In the genomic region with DNA sequence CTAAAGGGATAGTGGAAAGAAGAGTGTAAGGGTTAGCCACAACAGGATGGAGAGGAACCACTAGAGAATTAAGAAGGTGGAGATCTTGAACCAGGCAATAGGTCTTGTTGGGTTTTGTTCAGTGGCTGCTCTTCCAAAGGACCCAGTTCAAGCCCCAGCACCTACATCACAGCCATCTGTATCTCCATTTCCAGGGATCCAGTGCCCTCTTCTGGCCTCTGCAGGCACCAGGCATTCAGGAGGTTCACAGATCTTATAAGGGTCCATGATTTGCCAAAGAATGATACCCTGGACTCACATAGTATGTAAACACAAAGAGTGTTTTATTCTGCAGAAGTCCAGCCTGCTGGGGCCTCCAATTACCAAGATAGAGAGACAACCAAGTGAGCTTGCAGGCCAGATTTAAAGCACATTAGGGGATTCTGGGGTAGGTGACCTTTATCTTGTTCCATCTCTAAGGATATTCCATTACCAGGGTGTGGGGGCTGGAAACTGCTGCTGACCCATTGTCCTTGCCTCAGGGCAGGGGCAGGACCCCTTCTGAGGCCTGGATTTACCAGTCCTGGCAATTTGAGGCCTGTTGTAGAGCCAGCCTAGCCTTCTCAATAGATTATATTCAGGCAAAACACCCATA, we compare ENCODE assay signal across 14 mouse cellular contexts. TPM values are rescaled to one million over a fixed set of nuclear protein-coding genes. Genes with fewer than 3 reads are reported as not detected.
DNase-seq lines count a peak whose midpoint lies in the region; ATAC-seq and TF ChIP-seq lines count a peak whose summit lies in the region.
"Had no signal": no experiment of that assay in that cellular context is flagged by ENCODE, and none has a peak within 500 bp of the region (broad histone marks: within the 10 kb centered on the region; RNA-seq: fewer than 3 reads in every experiment).

No protein-coding gene starts in this region.

- peak; percentile 5 for DNase-seq in retina, postnatal 1 day
- DNase-seq in retina, embryonic 14.5 days (ENCODE audit: low spot score) = no peak
- no peak for DNase-seq in ES-E14 (ENCODE audit: low read depth, low spot score)
- no peak for DNase-seq in Muller cell, postnatal 12 days (ENCODE audit: inconsistent ontology term)
- DNase-seq in urinary bladder, postnatal 25 days (ENCODE audit: low spot score) = no peak
- DNase-seq: right cerebral cortex, postnatal 4 days had no signal

- H3K4me1 ChIP-seq in intestine, postnatal 0 days (replicated peaks; ENCODE audit: control insufficient read depth, insufficient read depth, low read length) = no peaks in the 10 kb centered on the region
- H3K4me1 ChIP-seq in intestine, embryonic 15.5 days (replicated peaks) = no peaks in the 10 kb centered on the region
- H3K4me1 ChIP-seq in ES-E14 (ENCODE audit: control insufficient read depth in 2 of 2, insufficient read depth in 2 of 2, low read length in 2 of 2, poor library complexity in 1 of 2) = no peaks in the 10 kb centered on the region
- no peaks in the 10 kb centered on the region for H3K4me1 ChIP-seq in small intestine, adult 2 months (ENCODE audit: control insufficient read depth, insufficient read depth, insufficient read length, low read length)
- H3K4me1 ChIP-seq: embryonic facial prominence, embryonic 15.5 days; heart, embryonic 13.5 days; midbrain, embryonic 13.5 days had no signal

- in situ Hi-C loops in ES-E14 (cut with MboI; ENCODE audit: low sequenced_read_pairs in 2 of 2, unreplicated experiment in 2 of 2) = no loop called here

- no peak overlapping the region for H3K27ac ChIP-seq in intestine, postnatal 0 days (ENCODE audit: low read depth, low read length)
- H3K27ac ChIP-seq in intestine, embryonic 15.5 days = no peak overlapping the region
- no peak overlapping the region for H3K27ac ChIP-seq in ES-E14 (ENCODE audit: insufficient read depth, low read depth, low read length, poor library complexity, severe bottlenecking)
- H3K27ac ChIP-seq in small intestine, adult 2 months (ENCODE audit: insufficient read depth, low read depth, low read length) = no peak overlapping the region
- H3K27ac ChIP-seq: embryonic facial prominence, embryonic 15.5 days; heart, embryonic 13.5 days; midbrain, embryonic 13.5 days had no signal

- no peak overlapping the region for H3K9ac ChIP-seq in intestine, postnatal 0 days (ENCODE audit: low read depth, low read length)
- no peak overlapping the region for H3K9ac ChIP-seq in intestine, embryonic 15.5 days
- no peak overlapping the region for H3K9ac ChIP-seq in ES-E14 (ENCODE audit: insufficient read depth, low read depth, low read length, poor library complexity, severe bottlenecking)
- H3K9ac ChIP-seq: embryonic facial prominence, embryonic 15.5 days; heart, embryonic 13.5 days; midbrain, embryonic 13.5 days had no signal

- no peak for TF ChIP-seq POLR2A in small intestine, adult 2 months (IDR thresholded peaks at IDR 0.05; ENCODE audit: low read depth, low read length)

- H3K36me3 ChIP-seq in intestine, postnatal 0 days (ENCODE audit: control insufficient read depth, insufficient read depth) = no peaks in the 10 kb centered on the region
- no peaks in the 10 kb centered on the region for H3K36me3 ChIP-seq in intestine, embryonic 15.5 days
- no peaks in the 10 kb centered on the region for H3K36me3 ChIP-seq in ES-E14 (ENCODE audit: control insufficient read depth, insufficient read depth, low read length, poor library complexity, severe bottlenecking)
- H3K36me3 ChIP-seq in small intestine, adult 2 months (ENCODE audit: control insufficient read depth, insufficient read depth, low read length) = no peaks in the 10 kb centered on the region
- H3K36me3 ChIP-seq: embryonic facial prominence, embryonic 15.5 days; midbrain, embryonic 13.5 days had no signal

- no peak overlapping the region for H3K4me2 ChIP-seq in intestine, postnatal 0 days (replicated peaks; ENCODE audit: low read depth)
- H3K4me2 ChIP-seq in intestine, embryonic 15.5 days (replicated peaks) = no peak overlapping the region
- H3K4me2 ChIP-seq: embryonic facial prominence, embryonic 15.5 days; heart, embryonic 13.5 days; midbrain, embryonic 13.5 days had no signal

- peak; percentile 64 for TF ChIP-seq CTCF in intestine, postnatal 0 days (IDR thresholded peaks at IDR 0.05; ENCODE audit: low read depth)
- peak; percentile 27; the same call in 1 of the 2 replicates for TF ChIP-seq CTCF in small intestine, adult 2 months (IDR thresholded peaks at IDR 0.05; ENCODE audit: extremely low read depth, insufficient read length, insufficient replicate concordance, low read depth, low read length)

- H3K27me3 ChIP-seq in intestine, postnatal 0 days (replicated peaks; ENCODE audit: control insufficient read depth, insufficient read depth, low read length) = no peaks in the 10 kb centered on the region
- no peaks in the 10 kb centered on the region for H3K27me3 ChIP-seq in intestine, embryonic 15.5 days (replicated peaks)
- no peaks in the 10 kb centered on the region for H3K27me3 ChIP-seq in small intestine, adult 2 months (ENCODE audit: control insufficient read depth, insufficient read depth, low read length)
- H3K27me3 ChIP-seq: embryonic facial prominence, embryonic 15.5 days; heart, embryonic 13.5 days; midbrain, embryonic 13.5 days had no signal

- no peaks in the 10 kb centered on the region for H3K9me3 ChIP-seq in intestine, postnatal 0 days (ENCODE audit: control insufficient read depth)
- H3K9me3 ChIP-seq in intestine, embryonic 15.5 days = no peaks in the 10 kb centered on the region
- no peaks in the 10 kb centered on the region for H3K9me3 ChIP-seq in ES-E14 (ENCODE audit: control insufficient read depth, insufficient read depth, low read depth, low read length)
- H3K9me3 ChIP-seq: embryonic facial prominence, embryonic 15.5 days; heart, embryonic 13.5 days; midbrain, embryonic 13.5 days had no signal

- H3K4me3 ChIP-seq in intestine, postnatal 0 days (ENCODE audit: low read depth, low read length) = no peak overlapping the region
- H3K4me3 ChIP-seq in intestine, embryonic 15.5 days (replicated peaks) = no peak overlapping the region
- H3K4me3 ChIP-seq in ES-E14 (ENCODE audit: insufficient read depth in 1 of 2, low read depth in 1 of 2, low read length in 2 of 2, poor library complexity in 1 of 2, severe bottlenecking in 1 of 2) = no peak overlapping the region
- H3K4me3 ChIP-seq in small intestine, adult 2 months (ENCODE audit: low read depth, low read length) = no peak overlapping the region
- H3K4me3 ChIP-seq: embryonic facial prominence, embryonic 15.5 days; heart, embryonic 13.5 days; midbrain, embryonic 13.5 days had no signal

- ATAC-seq in intestine, postnatal 0 days = no peak
- no peak for ATAC-seq in intestine, embryonic 15.5 days
- ATAC-seq: hindbrain, embryonic 16.5 days; midbrain, embryonic 13.5 days had no signal

TF ChIP-seq in ES-E14, 5 proteins besides CTCF, POLR2A, EP300 and RAD21:
- no peak for TF ChIP-seq CHD2 (IDR thresholded peaks at IDR 0.05; ENCODE audit: low read depth, low read length)
- TF ChIP-seq MAFK (IDR thresholded peaks at IDR 0.05; ENCODE audit: insufficient read depth, low read depth, low read length) = no peak
- TF ChIP-seq ZNF384 (IDR thresholded peaks at IDR 0.05; ENCODE audit: low read depth, low read length) = no peak
- 0 out of 2 replicates have a peak, but pooled peaks have one; percentile 49 for TF ChIP-seq ZC3H11A (IDR thresholded peaks at IDR 0.05; ENCODE audit: borderline replicate concordance, low read depth, low read length)
- TF ChIP-seq HCFC1 (IDR thresholded peaks at IDR 0.05; ENCODE audit: borderline replicate concordance, insufficient read depth, low read length) = no peak

RNA-seq across cellular contexts. Expression of a gene that starts 16.5 kb away (rescaled TPM):
- polyA plus RNA-seq in intestine, postnatal 0 days (2015; fragmentation: Nextera tagmentation; extraction: Ambion mirVana) = 62.0 and 79.2 TPM in 2 replicates
- polyA plus RNA-seq in intestine, embryonic 15.5 days (2015; fragmentation: Nextera tagmentation; extraction: Ambion mirVana) = 216 and 224 TPM in 2 replicates
- 102 and 146 TPM in 2 replicates for total RNA-seq in ES-E14 (2012; rRNA removed)
- 17.8 and 33.0 TPM in 2 replicates for polyA plus RNA-seq in small intestine, adult 2 months (2012; rRNA removed)

RNA-seq across cellular contexts. Expression of a gene that starts 28.3 kb away (rescaled TPM):
- 2.7 and 3.0 TPM in 2 replicates for polyA plus RNA-seq in intestine, postnatal 0 days (2015; fragmentation: Nextera tagmentation; extraction: Ambion mirVana)
- polyA plus RNA-seq in intestine, embryonic 15.5 days (2015; fragmentation: Nextera tagmentation; extraction: Ambion mirVana) = 6.6 and 7.1 TPM in 2 replicates
- total RNA-seq in ES-E14 (2012; rRNA removed) = 5.3 and 12.4 TPM in 2 replicates
- 0.66 and 1.6 TPM in 2 replicates for polyA plus RNA-seq in small intestine, adult 2 months (2012; rRNA removed)
- total RNA-seq: neutrophil, adult 5-6 weeks had no signal

RNA-seq across cellular contexts. Expression of a gene that starts 35.4 kb away (rescaled TPM):
- 71.6 and 79.4 TPM in 2 replicates for polyA plus RNA-seq in intestine, postnatal 0 days (2015; fragmentation: Nextera tagmentation; extraction: Ambion mirVana)
- polyA plus RNA-seq in intestine, embryonic 15.5 days (2015; fragmentation: Nextera tagmentation; extraction: Ambion mirVana) = 36.8 and 40.4 TPM in 2 replicates
- 40.0 and 62.2 TPM in 2 replicates for total RNA-seq in ES-E14 (2012; rRNA removed)
- 48.2 and 80.2 TPM in 2 replicates for polyA plus RNA-seq in small intestine, adult 2 months (2012; rRNA removed)
